Mouse (Mus musculus) adipocyte (in vitro differentiated cells): ENCODE results near the gene Fbxl2.
A peak's percentile ranks its signal among the peaks of the same experiment; 100 is the strongest.

Source experiments
- DNase-seq: peaks from one replicate; pipeline ENCODE4 v3.0.0-alpha.2; 2016; ENCODE audit warnings: low spot score

Gene Fbxl2

DNA sequence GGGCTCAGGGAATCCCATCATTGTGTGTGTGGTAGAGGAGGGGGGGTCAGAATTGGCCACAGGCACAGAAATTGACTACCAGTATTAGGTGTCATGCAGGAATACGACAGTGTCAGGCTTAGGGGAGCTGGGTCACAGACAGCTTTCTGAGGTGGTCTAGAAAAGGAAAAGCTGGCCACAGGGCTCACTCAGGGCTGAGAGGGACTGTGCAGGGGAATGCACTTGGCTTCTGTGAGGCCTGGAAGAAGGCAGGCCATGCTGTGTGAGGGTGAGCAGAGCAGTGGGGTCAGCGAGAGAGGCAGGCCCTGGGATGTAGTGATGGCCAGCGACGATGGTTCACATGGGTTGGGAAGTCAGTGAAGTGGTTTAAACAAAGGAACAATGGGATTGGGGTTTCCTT is 72.1 kb downstream of the Fbxl2 start:
- DNase-seq, result no peak

DNA sequence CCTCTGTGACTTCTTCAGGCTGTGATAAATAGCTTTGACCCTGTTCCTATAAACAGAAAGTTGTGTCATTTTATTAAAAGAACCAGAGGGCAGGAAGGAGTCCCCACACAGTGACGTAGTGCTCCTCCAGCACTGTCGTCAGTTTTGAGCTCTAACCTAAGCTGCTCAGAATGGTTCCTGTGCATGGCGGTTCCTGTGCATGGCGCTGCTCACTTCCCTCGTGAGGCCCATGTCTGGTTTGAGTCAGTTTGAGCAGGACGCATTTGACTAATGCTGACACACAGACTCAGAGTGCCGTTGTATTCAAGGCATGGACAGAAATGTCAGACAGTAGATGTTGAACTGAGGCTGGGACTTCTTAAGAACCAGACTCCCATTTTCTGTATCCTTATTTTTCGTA is 74.4 kb downstream of the Fbxl2 start:
- DNase-seq, result no peak

DNA sequence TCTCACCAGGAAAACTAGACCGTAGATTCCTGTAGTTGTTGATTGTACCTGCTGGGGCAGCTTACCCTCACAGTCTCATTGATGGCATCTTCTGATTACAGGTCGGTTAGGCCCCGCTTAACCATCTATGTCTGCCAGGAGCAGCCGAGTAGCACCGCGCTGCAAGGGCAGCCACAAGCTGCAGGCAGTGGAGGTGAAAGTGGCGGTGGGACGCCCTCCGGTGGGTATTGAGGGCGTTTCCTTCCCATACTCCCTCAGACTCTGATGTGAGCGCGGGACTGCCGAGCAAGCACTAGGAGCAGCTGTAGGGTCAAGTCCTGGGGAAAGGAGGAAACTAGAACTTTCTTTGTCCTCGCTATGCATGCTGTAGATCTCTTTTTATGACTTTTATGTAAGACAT is 76.0 kb downstream of the Fbxl2 start:
- no peak for DNase-seq

DNA sequence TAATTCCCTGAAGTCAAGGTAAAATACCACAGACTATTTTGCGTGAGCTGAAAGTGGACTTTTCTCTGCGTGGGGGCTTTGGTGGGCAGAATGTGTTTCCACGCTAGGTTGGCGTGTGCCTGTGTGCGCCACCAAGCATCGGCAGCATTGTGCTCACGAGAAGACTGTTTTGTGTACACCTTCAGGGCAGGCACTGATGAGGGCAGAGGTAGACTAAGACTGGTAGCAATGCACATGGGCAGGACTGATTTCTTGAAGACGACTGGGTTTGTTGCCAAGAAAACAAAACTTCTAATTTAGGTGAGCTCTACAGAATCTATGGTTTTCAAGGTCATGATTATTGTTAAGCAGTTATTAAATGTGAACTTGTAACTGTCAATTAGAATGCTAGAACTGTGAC is 76.6 kb downstream of the Fbxl2 start:
- DNase-seq, result no peak

DNA sequence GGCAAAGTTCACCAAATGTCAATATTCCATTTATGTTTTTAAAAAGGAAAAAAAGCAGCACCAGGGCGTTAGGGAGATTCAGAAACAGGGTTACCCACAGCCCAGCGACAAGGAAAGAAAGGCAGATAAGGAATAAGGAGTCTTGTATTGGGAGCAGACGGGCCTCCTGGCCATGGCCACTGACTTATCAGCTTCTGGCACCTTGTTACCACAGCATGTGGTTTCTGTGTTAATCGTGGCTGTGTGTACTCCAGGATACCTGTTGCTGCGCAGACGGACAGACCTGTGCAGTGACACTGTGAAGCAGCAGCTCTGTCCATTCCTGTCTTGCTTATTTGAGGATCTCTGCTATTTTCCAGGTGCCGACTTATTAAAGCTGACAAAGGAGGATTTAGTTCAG is 77.0 kb downstream of the Fbxl2 start:
- DNase-seq, result no peak

DNA sequence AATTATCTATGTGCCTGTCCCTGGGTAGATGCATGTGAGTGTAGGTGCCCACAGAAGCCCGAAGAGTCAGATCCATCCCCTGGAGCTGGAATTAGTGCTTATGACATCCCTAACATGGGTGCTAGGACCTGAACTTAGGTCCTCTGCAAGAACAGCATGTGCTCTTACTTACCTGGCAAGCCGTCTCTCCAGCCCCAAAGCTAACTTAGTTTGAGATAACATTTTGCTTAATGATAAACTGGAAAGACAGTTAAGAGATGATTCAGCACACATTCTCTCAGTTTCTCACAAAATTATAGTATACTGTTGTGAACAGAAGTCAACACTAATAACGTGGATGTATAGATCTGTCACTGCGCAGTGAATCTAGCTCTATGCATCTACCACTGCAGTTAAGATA is 79.2 kb downstream of the Fbxl2 start:
- DNase-seq, result no peak

DNA sequence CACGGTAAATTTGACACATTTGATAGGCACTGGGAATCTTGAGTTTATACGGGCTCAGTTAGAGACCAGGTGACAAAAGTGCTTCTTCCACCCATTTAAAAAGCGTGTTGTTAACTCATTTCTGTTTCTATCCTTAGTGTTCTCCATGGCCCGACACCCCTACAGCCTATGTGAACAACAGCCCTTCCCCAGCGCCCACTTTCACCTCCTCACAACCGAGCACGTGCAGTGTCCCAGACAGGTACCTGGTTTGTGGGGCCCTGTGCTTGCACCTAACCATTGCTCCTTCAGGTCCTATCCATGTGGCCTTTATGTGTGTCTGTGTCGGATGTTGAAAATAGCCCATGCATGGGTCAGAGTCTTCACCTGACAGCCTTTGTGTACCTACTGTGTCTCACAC is 81.6 kb downstream of the Fbxl2 start:
- no peak for DNase-seq

DNA sequence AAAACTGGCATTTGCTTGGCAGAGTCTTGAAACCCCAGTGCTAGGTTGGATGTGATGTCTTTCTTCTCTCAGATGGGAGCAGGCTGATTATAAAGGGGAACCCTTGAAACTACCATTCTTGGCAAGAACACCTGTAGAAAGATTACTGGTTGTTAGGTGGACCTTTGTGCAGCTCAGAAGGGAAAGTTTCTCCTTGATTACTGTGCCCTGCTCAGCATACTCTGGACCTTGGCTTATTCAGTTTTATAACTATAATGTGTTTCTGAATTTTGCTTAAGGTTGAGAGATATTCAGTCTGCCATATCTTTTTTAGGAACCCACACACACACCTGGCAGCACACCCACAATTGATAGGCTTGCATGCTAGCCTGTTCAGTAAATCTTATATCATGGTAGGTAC is 82.3 kb downstream of the Fbxl2 start:
- DNase-seq, result no peak

DNA sequence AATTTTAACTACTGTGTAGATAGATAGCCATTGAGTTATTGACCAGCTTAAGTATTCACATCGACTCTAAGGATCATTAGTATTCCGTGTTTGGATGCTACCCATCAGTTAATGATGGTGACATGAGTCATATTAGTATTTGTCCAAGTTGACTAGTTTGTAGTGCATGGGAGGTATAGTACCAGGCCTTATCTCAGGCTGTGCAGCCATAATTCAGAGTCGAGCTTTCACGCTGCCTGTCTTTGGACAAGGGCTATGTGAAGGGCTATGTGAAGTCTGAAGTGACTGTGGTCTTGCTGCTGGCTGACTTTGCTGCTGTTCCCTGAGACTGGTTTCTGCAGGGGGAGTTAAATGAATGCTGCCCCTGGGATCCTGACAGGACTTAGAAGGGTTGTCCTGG is 88.2 kb downstream of the Fbxl2 start:
- DNase-seq, result no peak

DNA sequence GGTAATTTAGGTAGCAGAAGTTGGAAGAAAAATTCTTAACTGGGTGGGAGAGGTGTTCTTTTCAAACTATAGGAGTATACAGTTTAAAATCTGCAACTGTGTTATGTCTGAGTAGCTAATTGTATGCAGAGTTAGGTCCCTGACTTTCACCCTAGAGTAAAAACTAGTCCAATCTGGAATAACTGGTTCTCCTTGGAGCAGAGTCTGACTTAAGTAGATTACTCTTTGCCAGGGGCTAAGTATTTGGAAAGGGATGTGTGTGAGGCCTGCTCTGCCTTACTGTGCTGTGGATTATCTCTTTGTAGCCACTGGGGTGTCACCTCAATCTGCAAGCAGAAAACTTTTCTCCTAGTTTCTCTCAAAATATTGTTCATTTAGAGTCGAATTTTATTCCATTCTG is 98.8 kb downstream of the Fbxl2 start:
- peak; percentile 25 for DNase-seq

DNA sequence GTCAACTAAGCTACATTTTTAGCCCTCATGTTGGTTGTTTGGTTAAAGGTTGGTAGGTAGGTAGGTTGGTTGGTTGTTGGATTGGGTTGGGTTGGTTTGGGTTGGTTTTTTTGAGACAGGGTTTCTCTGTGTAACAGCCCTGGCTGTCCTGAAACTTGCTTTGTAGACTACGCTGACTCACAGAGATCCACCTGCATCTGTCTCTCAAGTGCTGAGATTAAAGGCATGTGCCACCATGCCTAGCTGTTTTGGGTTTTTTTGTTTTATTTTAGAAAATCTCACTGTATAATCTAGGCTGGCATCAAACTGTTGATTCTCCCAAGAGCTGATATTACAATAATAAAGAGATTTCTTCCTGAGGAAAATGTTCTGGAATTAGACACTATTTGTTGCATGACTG is 102.6 kb downstream of the Fbxl2 start:
- no peak for DNase-seq

DNA sequence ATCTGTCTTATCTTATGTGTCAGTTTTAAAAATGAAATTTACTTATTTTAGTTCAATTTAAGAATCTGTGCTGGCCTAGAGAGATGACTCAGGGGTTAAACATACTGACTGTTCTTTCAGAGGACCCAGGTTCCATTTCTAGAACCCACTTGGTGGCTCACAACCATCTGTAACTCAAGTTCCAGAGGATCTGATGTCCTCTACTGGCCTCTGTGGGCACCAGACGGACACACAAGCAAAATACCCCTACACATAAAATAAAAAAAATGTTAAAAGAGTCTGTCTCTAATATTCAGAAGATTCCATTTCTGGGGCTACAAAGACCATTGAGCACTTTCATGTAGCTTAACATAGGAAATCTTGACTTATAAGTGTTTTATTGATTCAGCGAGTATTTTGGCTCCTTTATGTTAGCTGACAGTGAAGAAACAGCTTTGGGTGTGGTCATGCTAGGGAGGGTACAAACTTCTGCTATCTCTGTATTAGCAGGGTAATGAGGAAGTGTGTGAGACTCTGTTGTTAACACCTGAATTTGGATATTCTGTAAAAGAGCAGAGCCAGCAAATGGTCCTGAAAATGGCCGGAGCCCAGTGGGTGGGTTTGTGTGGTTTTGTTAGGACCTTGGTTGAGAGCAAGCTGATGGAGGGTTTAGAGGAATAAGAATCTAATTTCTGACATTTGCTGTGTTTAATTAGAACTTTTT is 104.7 kb downstream of the Fbxl2 start:
- DNase-seq, result no peak

DNA sequence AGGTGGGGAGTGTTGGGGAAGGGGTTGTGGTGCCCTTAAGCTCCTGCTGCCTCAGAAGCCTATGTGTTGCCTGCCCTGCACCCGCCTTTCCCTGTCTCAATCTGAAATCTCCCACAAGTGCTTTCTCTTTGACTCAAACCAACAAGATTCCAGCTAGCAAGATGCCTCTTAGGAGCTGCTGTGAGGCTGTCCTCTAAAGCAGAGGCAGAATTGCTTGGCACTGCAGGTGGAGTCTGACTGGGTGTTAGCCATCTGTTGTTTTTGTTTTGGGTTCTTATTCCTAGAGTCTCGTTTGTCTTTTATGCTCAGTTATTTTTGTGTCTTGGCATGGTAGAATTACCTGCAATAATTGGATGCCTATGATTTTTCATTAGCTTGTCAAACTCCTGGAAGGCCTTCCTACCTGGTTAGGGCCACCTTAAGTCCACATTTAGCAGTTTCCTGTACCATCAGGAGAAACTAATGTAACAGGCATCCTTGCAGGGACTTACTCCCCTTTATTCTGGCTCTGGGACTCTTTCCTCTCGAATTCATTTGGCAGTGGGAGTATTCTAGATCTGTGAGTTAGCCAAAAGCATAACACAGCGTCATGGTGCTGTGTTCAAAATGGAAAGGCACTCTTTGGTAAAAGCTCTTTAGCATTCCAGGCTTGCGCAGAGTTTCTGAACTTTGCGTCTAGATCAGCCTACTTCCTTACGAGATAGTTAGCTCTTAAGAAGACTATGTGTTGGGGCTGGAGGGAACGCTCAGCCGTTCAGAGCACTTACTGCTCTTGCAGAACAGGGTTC is 106.7 kb downstream of the Fbxl2 start:
- no peak for DNase-seq

DNA sequence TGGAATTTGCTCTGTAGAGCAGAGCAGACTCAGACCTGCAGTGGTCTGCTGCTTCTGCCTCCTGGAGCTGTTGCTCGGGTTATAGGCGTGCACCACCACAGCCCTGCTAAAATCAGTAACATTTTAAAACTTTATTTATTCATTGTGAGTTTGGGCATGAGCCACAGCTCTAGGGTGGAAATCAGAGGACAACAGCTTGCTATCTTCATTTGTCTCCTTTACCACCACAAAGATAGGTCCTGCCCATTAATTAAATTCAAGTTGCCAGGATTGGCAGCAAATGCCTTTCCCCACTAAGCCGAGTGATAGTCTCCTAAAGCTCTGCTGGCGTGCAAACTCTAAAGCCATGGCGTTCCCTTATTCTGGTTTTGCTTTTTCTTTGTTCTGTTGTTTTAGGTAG is 110.4 kb downstream of the Fbxl2 start:
- DNase-seq, result no peak

DNA sequence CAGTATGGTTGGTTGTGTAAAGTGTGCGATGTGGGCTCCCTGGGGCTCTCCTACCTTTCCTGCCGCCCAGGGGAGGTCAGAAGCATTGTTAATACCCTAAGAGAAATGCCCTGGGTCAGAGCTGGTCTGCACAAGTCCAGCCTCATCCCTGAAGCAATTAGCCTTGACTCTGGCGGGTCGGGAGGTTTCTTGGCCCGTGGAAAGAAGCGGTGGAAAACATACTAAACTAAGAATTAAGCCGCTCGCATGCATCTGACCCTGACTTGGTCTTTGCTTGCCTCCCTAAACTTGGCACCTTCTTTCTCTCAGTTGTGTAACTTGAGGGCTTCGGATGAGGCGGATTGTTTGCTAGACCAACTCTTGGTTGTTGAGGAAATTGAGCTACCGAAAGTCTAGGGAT is 113.5 kb downstream of the Fbxl2 start:
- peak; percentile 66 for DNase-seq

DNA sequence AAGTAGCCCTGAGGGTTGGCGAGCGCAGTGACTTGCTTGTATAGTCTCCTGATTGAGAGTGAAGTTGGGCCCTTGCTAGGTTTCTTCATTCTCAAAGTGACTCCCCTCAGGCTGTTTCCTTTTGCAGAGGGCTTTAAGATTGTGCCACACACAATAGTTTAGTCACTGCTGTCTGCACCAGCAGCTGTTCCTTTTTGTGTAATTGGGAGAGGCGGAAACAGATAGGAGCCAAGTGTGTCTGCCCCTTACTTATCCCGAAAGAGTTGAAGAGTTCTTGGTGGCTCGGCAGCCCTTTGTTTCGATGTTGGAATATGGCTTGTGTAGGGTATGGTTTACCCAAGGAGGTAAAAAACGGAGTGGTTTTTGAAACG is 113.9 kb downstream of the Fbxl2 start:
- peak; percentile 55 for DNase-seq

DNA sequence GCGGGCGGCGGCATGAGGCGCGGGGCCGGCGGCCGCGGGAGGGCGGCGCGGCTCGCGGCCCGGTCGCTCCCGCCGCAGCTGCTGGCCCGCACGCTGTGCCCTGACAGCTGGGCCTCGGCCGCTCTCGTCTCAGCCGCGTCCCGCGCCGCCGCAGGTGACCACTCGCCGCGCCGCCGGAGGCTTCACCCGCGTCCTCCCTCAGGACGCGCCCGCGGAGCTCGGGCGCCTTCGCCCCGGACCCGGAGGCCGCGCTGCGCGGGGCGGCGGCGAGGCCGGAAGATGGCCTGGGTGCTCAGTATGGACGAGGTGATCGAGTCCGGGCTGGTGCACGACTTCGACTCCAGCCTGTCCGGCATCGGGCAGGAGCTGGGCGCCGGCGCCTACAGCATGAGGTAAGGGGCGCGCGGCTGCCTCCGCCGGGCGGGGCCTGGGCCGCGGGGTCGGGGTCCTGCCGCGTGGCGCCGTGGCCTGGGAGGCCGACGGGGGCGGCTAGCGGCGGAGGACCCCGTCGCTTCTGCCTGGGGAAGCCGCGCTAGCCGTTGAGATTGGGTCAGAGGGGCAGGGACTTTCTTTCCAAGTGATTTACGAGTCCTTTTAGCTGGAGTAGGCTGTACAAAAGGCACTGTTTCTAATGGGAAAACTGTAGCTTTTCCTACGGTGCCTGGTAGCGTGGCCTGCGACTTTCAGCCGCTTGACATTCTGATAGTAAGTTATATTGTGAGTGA is 114.5 kb downstream of the Fbxl2 start:
- DNase-seq, result no peak

DNA sequence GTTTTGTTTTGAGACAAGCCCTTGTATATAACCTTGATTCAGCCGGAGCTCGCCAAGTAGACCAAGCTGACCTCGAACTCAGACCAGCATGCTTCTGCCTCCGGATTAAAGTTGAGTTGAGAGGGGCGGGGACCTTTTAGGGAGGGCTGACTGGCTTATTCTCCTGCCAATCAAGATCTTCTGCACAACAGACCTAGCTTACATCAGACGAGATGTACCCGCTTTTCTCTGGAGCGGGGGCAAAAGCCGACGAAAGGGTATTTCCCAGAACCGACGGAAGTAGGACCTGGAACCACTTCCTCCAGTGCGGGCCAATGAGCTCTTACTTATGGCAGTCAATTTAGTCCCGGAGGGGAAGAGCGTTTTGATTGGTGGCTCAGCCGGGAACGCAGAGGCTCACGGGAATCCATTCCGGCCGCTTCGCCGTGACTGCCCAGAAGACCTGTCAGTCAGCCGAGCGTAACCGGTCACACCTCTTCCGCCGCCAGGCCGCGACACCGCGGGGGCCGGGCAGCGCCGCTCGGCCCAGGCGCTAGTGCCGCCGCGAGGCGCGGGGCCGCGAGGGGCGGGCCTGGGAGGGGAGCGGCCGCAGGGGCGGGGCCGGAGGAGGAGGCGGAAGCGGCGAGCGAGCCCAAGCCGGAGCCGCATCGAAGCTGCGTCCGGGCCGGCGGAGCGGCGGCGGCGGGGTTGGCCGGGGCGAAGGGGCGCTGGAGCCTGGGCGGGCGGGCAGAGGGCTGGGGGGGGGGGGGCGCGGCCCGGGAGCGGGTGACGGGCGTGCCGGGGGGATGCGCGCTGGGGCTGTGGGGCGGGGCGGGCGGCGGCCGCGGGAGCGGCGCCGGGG is 115.2 kb downstream of the Fbxl2 start, which contains the start of gene Ubp1:
Ubp1 (plus strand) TSS at position 401 of the 841 bp plus-strand sequence.
- peak; percentile 98 for DNase-seq

DNA sequence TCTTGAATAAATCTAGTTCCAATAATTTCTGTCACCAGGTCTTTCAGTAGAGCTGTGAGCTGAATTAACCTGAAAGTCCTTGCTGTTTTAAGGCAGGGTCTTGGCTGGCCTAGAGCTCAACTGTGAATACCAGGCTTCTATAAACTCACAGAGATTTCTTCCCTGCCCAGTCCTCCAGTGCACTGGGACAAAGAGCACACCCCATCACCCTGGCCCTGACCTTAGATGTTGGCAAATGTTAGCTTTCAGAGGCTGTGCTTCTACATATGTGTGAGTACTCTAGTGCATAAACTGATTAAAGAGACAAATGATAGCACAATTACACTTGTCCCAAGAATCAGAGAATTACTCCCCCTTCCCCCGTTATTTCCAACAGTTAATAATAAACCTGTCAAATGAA is 116.3 kb downstream of the Fbxl2 start:
- DNase-seq, result peak; percentile 46

DNA sequence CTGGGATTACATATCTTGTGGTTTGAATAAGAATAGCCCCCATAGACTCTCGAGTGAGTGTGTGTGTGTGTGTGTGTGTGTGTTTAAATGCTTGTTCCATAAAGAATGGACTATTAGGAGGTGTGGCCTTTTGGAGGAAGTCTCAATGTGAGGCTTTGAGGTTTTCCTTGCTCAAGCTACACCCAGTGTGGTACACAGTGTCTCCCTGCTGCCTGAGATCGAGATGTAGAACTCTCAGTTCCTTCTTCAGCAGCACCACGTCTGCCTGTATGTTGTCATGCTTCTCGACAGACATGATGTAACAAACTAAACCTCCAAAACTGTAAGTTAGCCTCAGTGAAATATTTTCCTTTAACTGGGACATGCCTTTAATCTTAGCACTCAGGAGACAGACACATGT is 117.4 kb downstream of the Fbxl2 start:
- no peak for DNase-seq

DNA sequence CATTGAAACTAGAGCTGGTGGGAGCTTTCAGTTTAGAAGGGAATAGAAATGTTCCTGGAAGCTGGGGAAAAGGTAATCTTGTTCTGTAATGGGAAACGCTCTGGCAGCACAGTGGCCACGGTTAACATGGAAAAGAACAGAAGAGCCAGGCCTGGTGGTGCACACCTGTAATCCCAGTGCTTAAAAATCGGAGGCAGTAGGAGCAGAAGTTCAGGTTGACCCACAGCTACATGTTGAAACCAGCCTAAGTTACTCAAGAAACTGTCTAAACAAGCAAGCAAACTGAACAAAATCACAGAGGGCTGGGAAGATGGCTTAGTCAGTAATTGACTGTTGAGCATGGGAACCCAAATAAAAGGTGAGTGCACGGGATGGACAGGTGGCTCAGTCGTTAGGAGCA is 121.1 kb downstream of the Fbxl2 start:
- DNase-seq, result no peak

DNA sequence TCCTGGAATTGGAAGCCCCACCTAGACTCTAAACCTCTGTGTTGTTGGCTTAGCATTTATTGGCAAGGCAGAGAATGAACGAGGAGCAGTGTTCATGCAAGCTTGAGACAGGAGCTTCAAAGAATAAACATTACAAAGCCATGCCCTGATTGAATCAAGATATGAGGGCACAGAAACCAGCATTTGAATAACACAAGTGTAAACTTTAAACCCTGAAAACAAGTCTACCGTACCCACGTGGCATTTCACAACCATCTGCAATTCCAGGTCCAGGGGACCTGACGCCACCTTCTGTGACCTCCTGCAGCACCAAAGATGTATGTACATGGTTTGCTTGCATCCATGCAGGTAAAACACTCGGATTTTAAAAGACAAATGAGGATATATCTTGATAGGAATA is 123.3 kb downstream of the Fbxl2 start:
- no peak for DNase-seq
